Mouse (Mus musculus) megakaryocyte progenitor cell, adult 5-6 weeks (primary cell): ENCODE measurements around the gene Vax1. TPM values are rescaled to one million over a fixed set of nuclear protein-coding genes. Genes with fewer than 3 reads are reported as not detected.

Source experiments
- total RNA-seq, 2 experiments: library from RNA; stranded (forward) in 1 of 2; stranded (reverse) in 1 of 2; fragments of 157-497, 149-512 nt in 1 of 2; fragments of 200-1000 nt in 1 of 2; gene quantifications; 2 replicates each; pipeline versions ENCODE4 v1.2.3 to v1.2.4; 2015 to 2017

The Vax1 gene
- total RNA-seq, 2 experiments from 2014 or later: not detected

Other genes with a start within 250 kb of the Vax1 start
- gene Eno4, start 226.6 kb downstream of the Vax1 start, total RNA-seq (2015): not detected in 2 replicates
- not detected in 2 replicates for gene Eno4, start 226.6 kb downstream of the Vax1 start, total RNA-seq (2017)
- gene Hspa12a, start 226.4 kb downstream of the Vax1 start, total RNA-seq (2015): 0.39 and 0.64 TPM in 2 replicates
- not detected in 2 replicates for gene Hspa12a, start 226.4 kb downstream of the Vax1 start, total RNA-seq (2017)
- 0.42 and 0.71 TPM in 2 replicates for gene Shtn1, start 94.0 kb downstream of the Vax1 start, total RNA-seq (2015)
- gene Shtn1, start 94.0 kb downstream of the Vax1 start, total RNA-seq (2017): 1.1 and 1.3 TPM in 2 replicates
- gene Kcnk18, start 49.2 kb upstream of the Vax1 start, total RNA-seq (2015): not detected in 2 replicates
- not detected in 2 replicates for gene Kcnk18, start 49.2 kb upstream of the Vax1 start, total RNA-seq (2017)
- 4.6 and 9.5 TPM in 2 replicates for gene Slc18a2, start 90.8 kb upstream of the Vax1 start, total RNA-seq (2015)
- 2.2 and 3.8 TPM in 2 replicates for gene Slc18a2, start 90.8 kb upstream of the Vax1 start, total RNA-seq (2017)
- gene Rps12-ps3, start 152.2 kb upstream of the Vax1 start, total RNA-seq (2015): 1,076 and 1,152 TPM in 2 replicates
- gene Rps12-ps3, start 152.2 kb upstream of the Vax1 start, total RNA-seq (2017): 820 and 1,286 TPM in 2 replicates
- 62.5 and 69.7 TPM in 2 replicates for gene Pdzd8, start 175.7 kb upstream of the Vax1 start, total RNA-seq (2015)
- gene Pdzd8, start 175.7 kb upstream of the Vax1 start, total RNA-seq (2017): 46.7 and 49.0 TPM in 2 replicates